Mouse (Mus musculus) limb, embryonic 14.5 days (tissue): ENCODE measurements around the gene Tmem205. TPM values are rescaled to one million over a fixed set of nuclear protein-coding genes. Genes with fewer than 3 reads are reported as not detected.

ENCODE experiments used
- ATAC-seq: fragments of 200-750 bp; cut with Nextera tagmentation; 2 replicates; pipeline ENCODE4 v1.8.0; 2017; ENCODE audit warnings: low read depth, moderate number of reproducible peaks, moderate TSS enrichment; ENCODE audit not compliant: low FRiP score
- DNase-seq: peaks from one replicate; pipeline ENCODE4 v3.0.0-alpha.2; 2015; ENCODE audit warnings: low spot score
- H3K27ac ChIP-seq: fragments of 300-500 bp; sonication (generic); replicated peaks from 2 replicates; pipeline ENCODE4 v1.5.1; 2014; ENCODE audit warnings: low read depth, mild to moderate bottlenecking, low read length, moderate library complexity, mixed read lengths
- H3K27me3 ChIP-seq: fragments of 300-500 bp; sonication (generic); 2 replicates; pipeline ENCODE4 v1.6.1; 2014; ENCODE audit warnings: low read length, mixed read lengths; ENCODE audit not compliant: control insufficient read depth, insufficient read depth
- H3K36me3 ChIP-seq: fragments of 300-500 bp; sonication (generic); 2 replicates; pipeline ENCODE4 v1.6.1; 2014; ENCODE audit warnings: mild to moderate bottlenecking, low read length, moderate library complexity, mixed read lengths; ENCODE audit not compliant: control insufficient read depth, insufficient read depth
- H3K4me1 ChIP-seq: fragments of 300-500 bp; sonication (generic); 2 replicates; pipeline ENCODE4 v1.6.1; 2014; ENCODE audit warnings: antibody characterized with exemption, low read length, mixed read lengths; ENCODE audit not compliant: control insufficient read depth, insufficient read depth
- H3K4me2 ChIP-seq: fragments of 300-500 bp; sonication (generic); replicated peaks from 2 replicates; pipeline ENCODE4 v1.6.1; 2014; ENCODE audit warnings: low read depth, mild to moderate bottlenecking, low read length, moderate library complexity; ENCODE audit not compliant: severe bottlenecking
- H3K4me3 ChIP-seq: fragments of 300-500 bp; sonication (generic); replicated peaks from 2 replicates; pipeline ENCODE4 v1.5.1; 2014; ENCODE audit warnings: low read length
- H3K9ac ChIP-seq: fragments of 300-500 bp; sonication (generic); 2 replicates; pipeline ENCODE4 v1.6.1; 2014; ENCODE audit warnings: mild to moderate bottlenecking, low read depth, low read length, moderate library complexity; ENCODE audit not compliant: severe bottlenecking
- H3K9me3 ChIP-seq: fragments of 300-500 bp; sonication (generic); 2 replicates; pipeline ENCODE4 v1.6.1; 2016; ENCODE audit warnings: low read length; ENCODE audit not compliant: control insufficient read depth
- POLR2A ChIP-seq: fragments of 200-500 bp; IDR thresholded peaks from 2 replicates; pipeline ENCODE4 v1.8.0; 2012; ENCODE audit warnings: inconsistent platforms, mild to moderate bottlenecking, moderate library complexity, borderline replicate concordance; ENCODE audit not compliant: insufficient read depth, insufficient read length; ENCODE audit errors: extremely low read depth
- WGBS: fragments of 180-500 bp; shearing (Covaris S2); extraction: QIAGEN DNeasy Blood & Tissue Kit; methylation state at CpG from one replicate; pipeline ENCODE4 v1.1.7; 2014; 5-methylcytosine and 5-hydroxymethylcytosine counted together
- polyA plus RNA-seq, 2 experiments: library from polyadenylated mRNA; depleted of rRNA in 1 of 2; stranded (reverse) in 1 of 2; unstranded in 1 of 2; fragments of >200 nt; fragmentation: Nextera tagmentation in 1 of 2; extraction: Ambion mirVana in 1 of 2; gene quantifications; 2 replicates each; pipeline versions ENCODE4 v1.2.1 to v1.2.3; 2012 to 2014

Gene Tmem205
- polyA plus RNA-seq, 2 experiments: 37.4 to 51.5 TPM

- Histone ChIP-seq H3K4me2 (peak overlapping the region; percentile 97), H3K27me3 (no peaks in the 10 kb centered on the region), H3K9ac (no peak overlapping the region), H3K4me1 (no peaks in the 10 kb centered on the region), H3K4me3 (peak overlapping the region; percentile 61; the same call in 1 of the 2 replicates), H3K36me3 (no peaks in the 10 kb centered on the region), H3K27ac (no peak overlapping the region), H3K9me3 (no peaks in the 10 kb centered on the region)
- no peak for ATAC-seq
- WGBS: 18% methylated on average over 5 of the region's 5 CpGs
- DNase-seq: no peak
- TF ChIP-seq POLR2A: no peak
Observed at GRCm38 (mm10) chr9:21918692-21919384, 8.5 kb downstream of the Tmem205 start.

GRCm38 (mm10) chr9:21918035-21918592 is 9.2 kb downstream of the Tmem205 start, which contains the start of gene Rab3d:
Gene Rab3d, minus strand, starts transcription at chr9:21918192.
- Histone ChIP-seq H3K9ac (peak within 1 kb of the TSS; percentile 62), H3K27me3 (no peaks in the 10 kb centered on the region), H3K4me1 (no peaks in the 10 kb centered on the region), H3K9me3 (no peaks in the 10 kb centered on the region), H3K27ac (peak within 1 kb of the TSS; percentile 33; the same call in 1 of the 2 replicates), H3K36me3 (no peaks in the 10 kb centered on the region), H3K4me2 (peak within 1 kb of the TSS; percentile 97), H3K4me3 (peak within 1 kb of the TSS; percentile 61)
- WGBS: under 1% methylated on average over 32 of the region's 36 CpGs
- 0 out of 2 replicates have a peak, but pooled peaks have one; percentile 16 for TF ChIP-seq POLR2A
- DNase-seq (peak; percentile 95), ATAC-seq (peak; percentile 93)

DNA sequence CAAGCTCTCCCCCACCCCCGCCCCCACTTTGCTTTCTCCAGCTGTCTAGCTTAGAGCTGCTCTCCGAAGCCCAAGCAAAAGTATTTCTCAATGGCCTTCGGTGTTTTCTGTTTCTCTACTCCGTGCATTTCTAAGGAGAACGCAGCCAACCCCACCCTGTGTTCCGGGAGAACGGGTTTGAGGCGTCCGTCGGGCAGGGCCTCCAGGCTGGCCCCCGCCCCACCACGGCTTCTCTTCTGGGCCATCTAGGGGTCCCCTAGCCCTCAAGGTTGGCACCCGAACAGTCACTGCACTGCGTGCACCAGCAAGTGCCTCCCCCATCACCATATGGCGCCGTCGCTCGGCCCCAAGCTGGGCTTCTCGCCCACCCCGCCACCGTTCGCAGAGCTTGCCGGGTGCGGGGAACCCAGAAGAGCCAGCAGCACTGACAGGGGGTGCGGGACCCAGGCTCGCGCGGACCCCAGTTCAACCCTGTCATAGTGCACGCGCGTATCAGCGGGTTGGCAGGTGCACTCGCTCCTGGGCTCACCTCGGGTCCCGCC is 9.8 kb downstream of the Tmem205 start:
- DNase-seq (no peak), ATAC-seq (peak; percentile 32)

GRCm38 (mm10) chr9:21916851-21917492 is 10.4 kb downstream of the Tmem205 start:
- no peak for DNase-seq
- Histone ChIP-seq H3K9ac (no peak overlapping the region), H3K27me3 (no peaks in the 10 kb centered on the region), H3K36me3 (no peaks in the 10 kb centered on the region), H3K27ac (no peak overlapping the region), H3K4me2 (peak overlapping the region; percentile 97), H3K4me1 (no peaks in the 10 kb centered on the region), H3K4me3 (peak overlapping the region; percentile 61), H3K9me3 (no peaks in the 10 kb centered on the region)
- TF ChIP-seq POLR2A: no peak
- 54% methylated on average over 3 of the region's 3 CpGs for WGBS
- no peak for ATAC-seq

More for the DNA sequence above, 9.8 kb downstream of the Tmem205 start:
- Histone ChIP-seq H3K4me1 (no peaks in the 10 kb centered on the region), H3K9ac (peak overlapping the region; percentile 62), H3K9me3 (no peaks in the 10 kb centered on the region), H3K27me3 (no peaks in the 10 kb centered on the region), H3K4me3 (peak overlapping the region; percentile 61), H3K36me3 (no peaks in the 10 kb centered on the region), H3K4me2 (peak overlapping the region; percentile 97), H3K27ac (peak overlapping the region; percentile 33; the same call in 1 of the 2 replicates)
- 4% methylated on average over 18 of the region's 35 CpGs for WGBS
- no peak for TF ChIP-seq POLR2A
